Mouse (Mus musculus) myocyte (in vitro differentiated cells): ENCODE measurements around the gene Btbd16.

ENCODE experiments used
- CEBPB ChIP-seq: IDR thresholded peaks from 2 replicates; pipeline ENCODE4 v1.6.1; 2011; ENCODE audit warnings: mild to moderate bottlenecking, moderate library complexity; ENCODE audit not compliant: poor library complexity, insufficient read depth, severe bottlenecking
- E2F4 ChIP-seq: IDR thresholded peaks from one replicate; pipeline ENCODE4 v1.6.1; 2011; ENCODE audit warnings: mild to moderate bottlenecking, control low read depth, moderate library complexity; ENCODE audit not compliant: insufficient read depth
- MAX ChIP-seq: IDR thresholded peaks from one replicate; pipeline ENCODE4 v1.6.1; 2011; ENCODE audit warnings: low read depth, mild to moderate bottlenecking, control low read depth
- MYOD1 ChIP-seq, 3 experiments: IDR thresholded peaks; one replicate each; pipeline ENCODE4 v1.6.1; 2011; ENCODE audit warnings: control low read depth in 2 of 3, low read depth in 2 of 3, mild to moderate bottlenecking in 2 of 3, moderate library complexity in 1 of 3; ENCODE audit not compliant: insufficient read length in 2 of 3, control insufficient read depth in 1 of 3
- POLR2A ChIP-seq: IDR thresholded peaks from one replicate; pipeline ENCODE4 v1.6.1; 2011; ENCODE audit warnings: low read depth, mild to moderate bottlenecking, control low read depth, moderate library complexity; ENCODE audit not compliant: insufficient read length
- POLR2AphosphoS2 ChIP-seq: IDR thresholded peaks from one replicate; pipeline ENCODE4 v1.6.1; 2011; ENCODE audit warnings: low read depth, control low read depth; ENCODE audit not compliant: insufficient read length
- TCF12 ChIP-seq: IDR thresholded peaks from one replicate; pipeline ENCODE4 v1.6.1; 2011; ENCODE audit warnings: mild to moderate bottlenecking, control low read depth; ENCODE audit not compliant: poor library complexity, insufficient read depth, severe bottlenecking
- USF1 ChIP-seq: IDR thresholded peaks from one replicate; pipeline ENCODE4 v1.6.1; 2011; ENCODE audit warnings: low read depth, mild to moderate bottlenecking, control low read depth, moderate library complexity

- TF ChIP-seq POLR2AphosphoS2 (no peak), POLR2A (no peak), MYOD1 (IDR thresholded peaks at IDR 0.05; ENCODE audit: control insufficient read depth in 1 of 3, insufficient read length in 2 of 3, low read depth in 2 of 3) (no peak), USF1 (no peak), TCF12 (no peak), CEBPB (no peak), E2F4 (no peak), MAX (no peak)
These were observed 44.9 kb downstream of the Btbd16 start for GRCm38 (mm10) chr7:130818813-130819212.
